Mouse (Mus musculus) cerebellum, adult 2 months (tissue): ENCODE measurements around the gene Tead4. TPM values are rescaled to one million over a fixed set of nuclear protein-coding genes. Genes with fewer than 3 reads are reported as not detected.
A peak's percentile ranks its signal among the peaks of the same experiment; 100 is the strongest.

Source experiments
- DNase-seq, 2 experiments: peaks; one replicate each; pipeline ENCODE4 v3.0.0; 2021
- H3K27ac ChIP-seq: fragments of 200-500 bp; 2 replicates; pipeline ENCODE4 v1.5.1; 2012; ENCODE audit warnings: low read length, control low read depth, inconsistent platforms; ENCODE audit not compliant: insufficient read depth
- H3K27me3 ChIP-seq: fragments of 200-500 bp; 2 replicates; pipeline ENCODE4 v1.6.1; 2012; ENCODE audit warnings: inconsistent platforms, mild to moderate bottlenecking, low read length, moderate library complexity; ENCODE audit not compliant: control insufficient read depth, insufficient read depth
- H3K4me1 ChIP-seq: fragments of 200-500 bp; 2 replicates; pipeline ENCODE4 v1.6.1; 2011; ENCODE audit warnings: low read length; ENCODE audit not compliant: control insufficient read depth, insufficient read depth
- H3K4me3 ChIP-seq: fragments of 200-500 bp; replicated peaks from 2 replicates; pipeline ENCODE3; 2011; ENCODE audit warnings: mild to moderate bottlenecking, low read depth, low read length, control low read depth; ENCODE audit not compliant: insufficient read depth
- CTCF ChIP-seq: fragments of 200-500 bp; IDR thresholded peaks from 2 replicates; pipeline ENCODE4 v1.5.1; 2011; ENCODE audit warnings: low read depth, mild to moderate bottlenecking, control low read depth, low read length, moderate library complexity, borderline replicate concordance; ENCODE audit not compliant: insufficient read depth
- POLR2A ChIP-seq: fragments of 200-500 bp; IDR thresholded peaks from 2 replicates; pipeline ENCODE4 v1.6.1; 2011; ENCODE audit warnings: low read length, control low read depth, borderline replicate concordance; ENCODE audit not compliant: insufficient read depth
- WGBS: fragments of 180-500 bp; shearing (Covaris S2); methylation state at CpG from one replicate; pipeline ENCODE4 v1.1.7; 2018; 5-methylcytosine and 5-hydroxymethylcytosine counted together
- polyA plus RNA-seq: library from polyadenylated mRNA; depleted of rRNA; stranded (reverse); fragments of >200 nt; gene quantifications from 2 replicates; pipeline ENCODE4 v1.2.3, GENCODE M21; 2012

Tead4 gene
- polyA plus RNA-seq, 1 experiment, result 4.7 TPM

- Histone ChIP-seq H3K27ac (peak overlapping the region; percentile 20; the same call in 1 of the 2 replicates), H3K4me1 (peaks cover 37% of the 10 kb centered on the region), H3K27me3 (no peaks in the 10 kb centered on the region), H3K4me3 (peak overlapping the region; percentile 84)
- WGBS, result 1% methylated on average over 25 of the region's 25 CpGs
- peak; percentile 37 to 48 for DNase-seq
- no peak for TF ChIP-seq POLR2A
- TF ChIP-seq CTCF, result no peak
Observed at GRCm38 (mm10) chr6:128299292-128300133, 1.1 kb downstream of the Tead4 start.

DNA sequence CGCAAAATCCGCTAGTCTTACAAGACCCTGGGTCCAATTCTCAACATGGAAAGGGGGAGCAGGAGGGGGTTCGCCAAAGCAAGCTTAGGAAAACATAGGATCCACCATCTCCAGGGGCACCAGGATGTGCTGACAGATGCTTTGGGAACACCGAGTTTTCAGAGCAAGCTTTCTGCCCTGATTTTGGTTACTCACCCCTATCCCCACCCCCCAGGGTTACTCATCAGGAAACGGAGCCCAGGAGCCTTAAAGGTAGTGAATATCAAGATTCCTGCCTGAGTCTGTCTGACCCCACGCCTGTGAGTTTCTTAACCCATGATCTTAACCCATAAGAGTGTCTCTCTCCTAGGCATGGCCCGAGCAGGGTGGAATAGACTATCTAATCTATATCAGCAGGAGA lies 2.4 kb downstream of the Tead4 start:
- H3K27ac ChIP-seq, result peak overlapping the region; percentile 70
- H3K4me3 ChIP-seq, result peak overlapping the region; percentile 20
- no peaks in the 10 kb centered on the region for H3K27me3 ChIP-seq
- WGBS, result 68% methylated on average over 7 of the region's 7 CpGs
- no peak for DNase-seq
- no peak for TF ChIP-seq CTCF
- no peak for TF ChIP-seq POLR2A
- H3K4me1 ChIP-seq, result peaks cover 41% of the 10 kb centered on the region

DNA sequence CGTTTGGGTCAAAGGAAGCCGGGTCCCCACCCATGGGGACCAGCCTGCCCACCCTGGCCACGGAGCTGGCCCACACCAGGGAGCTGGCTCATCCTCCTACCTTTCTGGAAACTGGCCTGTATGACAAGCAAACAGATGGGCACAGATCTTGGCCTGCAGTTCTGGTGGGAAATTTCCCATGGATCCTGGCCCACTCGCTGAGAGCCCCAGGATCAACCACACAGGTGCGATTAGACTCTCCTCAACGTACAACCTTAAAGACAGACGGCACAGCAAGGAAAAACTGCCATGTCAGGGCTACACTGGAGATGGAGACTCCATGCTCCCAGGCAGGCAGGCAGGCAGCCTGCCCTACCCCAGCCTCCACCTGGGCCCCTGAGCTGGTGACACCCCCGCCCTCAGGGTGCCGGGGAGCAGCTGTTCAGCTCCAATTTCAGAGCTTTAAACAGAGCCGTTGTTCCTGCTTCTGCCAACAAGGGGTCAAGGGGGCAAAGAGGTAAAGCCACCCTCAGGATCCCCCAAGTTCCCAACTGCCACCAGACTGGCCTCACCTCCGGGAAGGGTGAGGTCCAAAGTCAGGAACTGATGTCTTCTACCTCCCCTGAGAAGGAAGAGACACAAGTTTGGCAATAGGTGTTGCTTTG lies 3.8 kb downstream of the Tead4 start:
- Histone ChIP-seq H3K4me1 (peaks cover 41% of the 10 kb centered on the region), H3K4me3 (peak overlapping the region; percentile 31), H3K27ac (peak overlapping the region; percentile 72), H3K27me3 (no peaks in the 10 kb centered on the region)
- WGBS, result 10% methylated on average over 11 of the region's 11 CpGs
- peak; percentile 92 to 94 for DNase-seq
- TF ChIP-seq CTCF (no peak), POLR2A (no peak)

- peaks cover 46% of the 10 kb centered on the region for H3K4me1 ChIP-seq
- no peaks in the 10 kb centered on the region for H3K27me3 ChIP-seq
- TF ChIP-seq CTCF, result no peak
- no peak for TF ChIP-seq POLR2A
- H3K4me3 ChIP-seq, result no peak overlapping the region
- DNase-seq, result peak; percentile 87 to 91
- whole genome bisulfite sequencing, result 5% methylated on average over 6 of the region's 6 CpGs
- H3K27ac ChIP-seq, result peak overlapping the region; percentile 72
Observed at GRCm38 (mm10) chr6:128295876-128296749, 4.5 kb downstream of the Tead4 start.

DNA sequence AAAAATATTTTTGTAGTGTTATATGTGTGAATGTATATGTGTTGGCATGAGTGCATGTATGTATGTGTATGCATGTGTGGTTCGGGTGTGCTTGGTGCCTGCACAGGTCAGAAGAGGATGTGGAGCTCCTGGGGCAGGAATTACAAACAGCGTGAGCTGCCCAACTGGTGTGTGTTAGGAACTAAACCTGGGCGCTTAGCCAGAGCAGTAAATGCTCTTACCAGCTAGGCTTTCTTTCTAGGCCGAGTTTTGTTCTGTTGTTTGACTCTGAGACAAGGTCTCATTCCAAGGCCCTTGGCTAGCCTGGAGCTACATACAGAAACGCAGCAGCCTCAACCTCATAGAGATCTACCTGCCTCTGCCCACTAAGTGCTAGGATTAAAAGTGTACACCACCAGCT lies 9.3 kb downstream of the Tead4 start:
- DNase-seq, result peak in 1 of 2 experiments; percentile 46
- H3K4me3 ChIP-seq, result no peak overlapping the region
- no peak for TF ChIP-seq POLR2A
- TF ChIP-seq CTCF, result no peak
- no peak overlapping the region for H3K27ac ChIP-seq
- H3K4me1 ChIP-seq, result peaks cover 24% of the 10 kb centered on the region
- H3K27me3 ChIP-seq, result no peaks in the 10 kb centered on the region
- 35% methylated on average over 5 of the region's 5 CpGs for WGBS

- WGBS, result 75% methylated on average over 6 of the region's 6 CpGs
- Histone ChIP-seq H3K27ac (no peak overlapping the region), H3K4me3 (no peak overlapping the region), H3K27me3 (no peaks in the 10 kb centered on the region), H3K4me1 (peaks cover 18% of the 10 kb centered on the region)
- no peak for TF ChIP-seq POLR2A
- TF ChIP-seq CTCF, result no peak
- DNase-seq, result no peak
Observed at GRCm38 (mm10) chr6:128288681-128289080, 11.9 kb downstream of the Tead4 start.

DNA sequence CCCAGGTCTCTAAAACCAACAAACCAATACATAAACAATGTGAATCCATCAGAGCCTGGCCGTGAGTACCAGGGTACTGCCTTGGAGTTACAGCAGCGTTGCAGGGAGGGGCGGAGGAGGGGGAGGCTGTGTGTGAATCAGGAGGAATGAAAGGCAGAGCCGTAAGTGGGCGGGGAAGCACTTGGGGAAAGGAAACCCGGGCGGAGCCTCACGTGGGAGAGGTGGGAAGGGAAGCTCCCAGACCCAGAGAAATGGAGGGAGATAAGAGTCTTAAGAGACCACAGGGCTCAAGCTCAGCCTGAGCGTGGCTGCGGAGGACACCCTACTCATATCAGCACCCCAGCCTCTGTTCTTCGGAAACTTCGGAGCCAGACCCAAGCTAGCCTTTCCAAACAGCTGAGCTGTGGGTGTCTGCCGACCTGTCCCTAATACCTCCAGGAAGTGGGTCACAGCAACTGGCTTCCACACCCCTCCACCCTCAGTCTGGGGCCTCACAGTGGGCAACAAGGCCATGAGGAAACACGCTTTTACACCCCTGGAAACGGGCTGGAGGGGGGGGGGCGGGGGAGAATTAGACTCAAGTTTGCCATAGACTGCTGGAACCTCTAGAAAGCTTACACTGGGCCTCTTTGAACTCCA lies 14.7 kb downstream of the Tead4 start:
- 54% methylated on average over 16 of the region's 16 CpGs for WGBS

More for the DNA sequence above, 14.7 kb downstream of the Tead4 start:
- Histone ChIP-seq H3K27me3 (no peaks in the 10 kb centered on the region), H3K4me3 (no peak overlapping the region), H3K4me1 (peaks cover 13% of the 10 kb centered on the region), H3K27ac (no peak overlapping the region)
- no peak for DNase-seq
- TF ChIP-seq POLR2A (no peak), CTCF (no peak)
